Mouse (Mus musculus) midbrain, postnatal 0 days (tissue): ENCODE measurements at regions not wholly inside any gene's neighbourhood (a gene's known extent, or its start where the extent isn't known, plus 50 kb on each side); places are given as distances from the start of the nearest gene placed in this dataset.

Experiments used
- ATAC-seq: fragments of 200-750 bp; cut with Nextera tagmentation; 2 replicates; pipeline ENCODE4 v1.8.0; 2017; ENCODE audit warnings: moderate number of reproducible peaks, mild to moderate bottlenecking, moderate TSS enrichment, moderate library complexity; ENCODE audit not compliant: low FRiP score
- DNase-seq: peaks from one replicate; pipeline ENCODE4 v3.0.0-alpha.2; 2015; ENCODE audit warnings: low spot score
- H3K27ac ChIP-seq: fragments of 300-500 bp; sonication (generic); 2 replicates; pipeline ENCODE4 v1.5.1; 2014; ENCODE audit warnings: low read depth, mild to moderate bottlenecking, low read length, mixed read lengths
- H3K27me3 ChIP-seq: fragments of 300-500 bp; sonication (generic); 2 replicates; pipeline ENCODE4 v1.6.1; 2014; ENCODE audit warnings: low read length, control low read depth, mixed read lengths; ENCODE audit not compliant: insufficient read depth
- H3K36me3 ChIP-seq: fragments of 300-500 bp; sonication (generic); 2 replicates; pipeline ENCODE4 v1.6.1; 2014; ENCODE audit warnings: low read length, control low read depth, mixed read lengths; ENCODE audit not compliant: insufficient read depth
- H3K4me1 ChIP-seq: fragments of 300-500 bp; sonication (generic); 2 replicates; pipeline ENCODE4 v1.6.1; 2014; ENCODE audit warnings: mild to moderate bottlenecking, control low read depth, antibody characterized with exemption, low read length, mixed read lengths; ENCODE audit not compliant: insufficient read depth
- H3K4me2 ChIP-seq: fragments of 300-500 bp; sonication (generic); 2 replicates; pipeline ENCODE4 v1.6.1; 2014; ENCODE audit warnings: low read depth, mild to moderate bottlenecking, low read length, mixed read lengths; ENCODE audit not compliant: poor library complexity, severe bottlenecking
- H3K4me3 ChIP-seq: fragments of 300-500 bp; sonication (generic); 2 replicates; pipeline ENCODE4 v1.5.1; 2014; ENCODE audit warnings: low read depth, mild to moderate bottlenecking, low read length, moderate library complexity
- H3K9ac ChIP-seq: fragments of 300-500 bp; sonication (generic); replicated peaks from 2 replicates; pipeline ENCODE4 v1.6.1; 2014; ENCODE audit warnings: mild to moderate bottlenecking, low read length, moderate library complexity, mixed read lengths; ENCODE audit not compliant: poor library complexity, severe bottlenecking
- H3K9me3 ChIP-seq: fragments of 300-500 bp; sonication (generic); 2 replicates; pipeline ENCODE4 v1.6.1; 2016; ENCODE audit warnings: low read length, control low read depth
- CTCF ChIP-seq: IDR thresholded peaks from 2 replicates; pipeline ENCODE4 v1.5.1; 2016; ENCODE audit warnings: antibody characterized with exemption, mild to moderate bottlenecking
- WGBS: fragments of 180-500 bp; shearing (Covaris S2); extraction: QIAGEN DNeasy Blood & Tissue Kit; methylation state at CpG from one replicate; pipeline ENCODE4 v1.1.7; 2014; 5-methylcytosine and 5-hydroxymethylcytosine counted together

- 82% methylated on average over 5 of the region's 5 CpGs for WGBS
Measured at GRCm38 (mm10) chr4:127651601-127652000, 293.6 kb upstream of the Gjb5 start.

GRCm38 (mm10) chr4:127648011-127648410 lies 290.0 kb upstream of the Gjb5 start:
- Histone ChIP-seq H3K9ac (no peak overlapping the region), H3K4me1 (no peaks in the 10 kb centered on the region), H3K36me3 (no peaks in the 10 kb centered on the region), H3K4me3 (no peak overlapping the region), H3K4me2 (no peak overlapping the region), H3K27me3 (no peaks in the 10 kb centered on the region), H3K9me3 (no peaks in the 10 kb centered on the region), H3K27ac (no peak overlapping the region)
- WGBS, result 73% methylated on average over 5 of the region's 5 CpGs
- ATAC-seq, result no peak
- DNase-seq, result no peak
- no peak for TF ChIP-seq CTCF

More at GRCm38 (mm10) chr4:127651601-127652000, 293.6 kb upstream of the Gjb5 start:
- Histone ChIP-seq H3K9ac (no peak overlapping the region), H3K4me3 (no peak overlapping the region), H3K27me3 (no peaks in the 10 kb centered on the region), H3K27ac (no peak overlapping the region), H3K9me3 (no peaks in the 10 kb centered on the region), H3K36me3 (no peaks in the 10 kb centered on the region), H3K4me1 (no peaks in the 10 kb centered on the region), H3K4me2 (no peak overlapping the region)
- ATAC-seq (no peak), DNase-seq (no peak)
- no peak for TF ChIP-seq CTCF

- H3K27me3 ChIP-seq, result no peaks in the 10 kb centered on the region
- H3K4me3 ChIP-seq, result no peak overlapping the region
- TF ChIP-seq CTCF, result no peak
- H3K9me3 ChIP-seq, result no peaks in the 10 kb centered on the region
- no peak overlapping the region for H3K27ac ChIP-seq
- WGBS, result 69% methylated on average over 8 of the region's 8 CpGs
- H3K36me3 ChIP-seq, result no peaks in the 10 kb centered on the region
- no peak for DNase-seq
- H3K4me1 ChIP-seq, result no peaks in the 10 kb centered on the region
- no peak overlapping the region for H3K9ac ChIP-seq
- no peak overlapping the region for H3K4me2 ChIP-seq
- no peak for ATAC-seq
Measured at GRCm38 (mm10) chr4:127647189-127647588, 289.2 kb upstream of the Gjb5 start.

GRCm38 (mm10) chr4:127640251-127641085 lies 282.5 kb upstream of the Gjb5 start:
- Histone ChIP-seq H3K27me3 (no peaks in the 10 kb centered on the region), H3K4me3 (no peak overlapping the region), H3K36me3 (no peaks in the 10 kb centered on the region), H3K4me1 (peaks cover 20% of the 10 kb centered on the region), H3K4me2 (no peak overlapping the region), H3K27ac (peak overlapping the region; percentile 80), H3K9me3 (no peaks in the 10 kb centered on the region), H3K9ac (no peak overlapping the region)
- TF ChIP-seq CTCF, result no peak
- WGBS, result 32% methylated on average over 14 of the region's 14 CpGs
- DNase-seq (peak; percentile 92), ATAC-seq (peak; percentile 89)

GRCm38 (mm10) chr4:127639765-127640164 lies 281.8 kb upstream of the Gjb5 start:
- no peak for TF ChIP-seq CTCF
- WGBS, result 80% methylated on average over 3 of the region's 3 CpGs

GRCm38 (mm10) chr4:127636934-127637333 lies 279.0 kb upstream of the Gjb5 start:
- no peak for ATAC-seq
- WGBS, result 23% methylated on average over 11 of the region's 11 CpGs
- Histone ChIP-seq H3K27me3 (no peaks in the 10 kb centered on the region), H3K36me3 (no peaks in the 10 kb centered on the region), H3K4me1 (peaks cover 20% of the 10 kb centered on the region), H3K9me3 (no peaks in the 10 kb centered on the region), H3K4me2 (no peak overlapping the region), H3K27ac (peak overlapping the region; percentile 7), H3K4me3 (no peak overlapping the region), H3K9ac (no peak overlapping the region)
- no peak for DNase-seq
- no peak for TF ChIP-seq CTCF

More at GRCm38 (mm10) chr4:127639765-127640164, 281.8 kb upstream of the Gjb5 start:
- H3K9me3 ChIP-seq, result no peaks in the 10 kb centered on the region
- no peak overlapping the region for H3K27ac ChIP-seq
- no peak overlapping the region for H3K4me2 ChIP-seq
- no peak for DNase-seq
- no peak overlapping the region for H3K4me3 ChIP-seq
- no peak for ATAC-seq
- H3K4me1 ChIP-seq, result peaks cover 20% of the 10 kb centered on the region
- no peaks in the 10 kb centered on the region for H3K27me3 ChIP-seq
- no peaks in the 10 kb centered on the region for H3K36me3 ChIP-seq
- H3K9ac ChIP-seq, result no peak overlapping the region
